ENCODE assay signal across 17 mouse cellular contexts in the genomic region with DNA sequence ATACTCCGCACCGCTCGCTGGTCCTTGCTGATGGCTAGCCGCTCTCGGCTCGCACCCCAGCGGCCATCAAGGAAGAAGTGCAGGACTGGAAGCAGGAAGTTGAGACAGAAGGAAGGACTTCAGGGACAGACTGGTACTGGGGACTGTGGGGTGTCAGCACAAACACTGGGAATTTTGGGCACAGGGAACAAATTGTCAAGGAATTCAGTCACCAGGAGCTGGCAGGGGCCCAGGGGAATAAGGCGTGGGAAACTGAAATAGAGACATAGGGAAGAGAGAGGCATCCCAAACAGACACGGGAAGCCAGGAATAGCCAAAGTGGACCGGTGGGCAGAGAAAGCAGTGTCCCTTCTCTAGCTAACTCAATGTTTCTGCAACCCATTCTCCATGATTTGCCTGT. TPM values are rescaled to one million over a fixed set of nuclear protein-coding genes. Genes with fewer than 3 reads are reported as not detected.
"Had no signal": no experiment of that assay in that cellular context is flagged by ENCODE, and none has a peak within 500 bp of the region (broad histone marks: within the 10 kb centered on the region; RNA-seq: fewer than 3 reads in every experiment).

No protein-coding gene starts in this region.

- H3K4me1 ChIP-seq: midbrain, embryonic 12.5 days; midbrain, embryonic 15.5 days; neural tube, embryonic 12.5 days; neural tube, embryonic 15.5 days had no signal

- H3K4me3 ChIP-seq: left cerebral cortex, adult 2 months; midbrain, embryonic 12.5 days; midbrain, embryonic 15.5 days; neural tube, embryonic 12.5 days; neural tube, embryonic 15.5 days had no signal

- ATAC-seq: intestine, embryonic 16.5 days; liver, postnatal 0 days; lung, postnatal 0 days; midbrain, embryonic 15.5 days had no signal

- H3K27me3 ChIP-seq: midbrain, embryonic 12.5 days; midbrain, embryonic 15.5 days; neural tube, embryonic 12.5 days; neural tube, embryonic 15.5 days had no signal

- H3K9me3 ChIP-seq: midbrain, embryonic 12.5 days; midbrain, embryonic 15.5 days; neural tube, embryonic 12.5 days; neural tube, embryonic 15.5 days had no signal

- H3K27ac ChIP-seq: left cerebral cortex, adult 2 months; liver, embryonic 14.5 days; macrophage; midbrain, embryonic 12.5 days; midbrain, embryonic 15.5 days; neural tube, embryonic 12.5 days; neural tube, embryonic 15.5 days had no signal

- DNase-seq: kidney, adult 18-20 months; kidney, adult 9 months; kidney, postnatal 14 days; kidney, postnatal 4 days; liver, postnatal 0 days; lung, embryonic 14.5 days; right cerebral cortex, postnatal 25 days; thymus, postnatal 36 days had no signal

RNA-seq across cellular contexts. Expression of gene Muc1, which starts 7.7 kb away (rescaled TPM):
- polyA plus RNA-seq: macrophage had no signal

RNA-seq across cellular contexts. Expression of gene Trim46, which starts 9.6 kb away (rescaled TPM):
- polyA plus RNA-seq: macrophage had no signal
